Mouse (Mus musculus) B cell, adult 2 months (primary cell): ENCODE data around the gene Fgd3.

Source experiments
- DNase-seq, 2 experiments: peaks; one replicate each; pipeline ENCODE4 v3.0.0; 2022

Fgd3 gene

GRCm38 (mm10) chr13:49247740-49248466, 72.2 kb downstream of the Fgd3 start:
- peak; percentile 78 to 79 for DNase-seq

- no peak for DNase-seq
Observed at GRCm38 (mm10) chr13:49247232-49247739, 72.8 kb downstream of the Fgd3 start.

- no peak for DNase-seq
Observed at GRCm38 (mm10) chr13:49246626-49247025, 73.5 kb downstream of the Fgd3 start.

GRCm38 (mm10) chr13:49246011-49246410, 74.1 kb downstream of the Fgd3 start:
- DNase-seq, result no peak

- DNase-seq, result no peak
Observed at GRCm38 (mm10) chr13:49245251-49245650, 74.9 kb downstream of the Fgd3 start.

- DNase-seq, result no peak
Observed at GRCm38 (mm10) chr13:49243492-49243891, 76.6 kb downstream of the Fgd3 start.

- peak; percentile 85 to 89 for DNase-seq
Observed at GRCm38 (mm10) chr13:49242321-49243065, 77.6 kb downstream of the Fgd3 start.

- no peak for DNase-seq
Observed at GRCm38 (mm10) chr13:49238737-49239136, 81.4 kb downstream of the Fgd3 start.

- no peak for DNase-seq
Observed at GRCm38 (mm10) chr13:49237617-49238016, 82.5 kb downstream of the Fgd3 start.

GRCm38 (mm10) chr13:49234711-49235110, 85.4 kb downstream of the Fgd3 start:
- peak; percentile 45 to 46 for DNase-seq

GRCm38 (mm10) chr13:49233792-49234572, 86.1 kb downstream of the Fgd3 start:
- no peak for DNase-seq

- no peak for DNase-seq
Observed at GRCm38 (mm10) chr13:49225633-49226032, 94.5 kb downstream of the Fgd3 start.

GRCm38 (mm10) chr13:49225159-49225558, 95.0 kb downstream of the Fgd3 start:
- DNase-seq, result no peak

GRCm38 (mm10) chr13:49224729-49225128, 95.4 kb downstream of the Fgd3 start:
- DNase-seq, result peak; percentile 49 to 50

- DNase-seq, result no peak
Observed at GRCm38 (mm10) chr13:49224314-49224713, 95.8 kb downstream of the Fgd3 start.

- no peak for DNase-seq
Observed at GRCm38 (mm10) chr13:49220912-49221311, 99.2 kb downstream of the Fgd3 start.

GRCm38 (mm10) chr13:49219367-49219766, 100.7 kb downstream of the Fgd3 start:
- no peak for DNase-seq

- no peak for DNase-seq
Observed at GRCm38 (mm10) chr13:49218651-49219050, 101.5 kb downstream of the Fgd3 start.

GRCm38 (mm10) chr13:49216808-49217561, 103.1 kb downstream of the Fgd3 start:
- no peak for DNase-seq

- DNase-seq, result no peak
Observed at GRCm38 (mm10) chr13:49216220-49216552, 103.9 kb downstream of the Fgd3 start.

GRCm38 (mm10) chr13:49215504-49216219, 104.4 kb downstream of the Fgd3 start, which contains the start of gene Card19:
Card19 (minus strand) TSS chr13:49216037.
- DNase-seq, result peak; percentile 99

GRCm38 (mm10) chr13:49215128-49215503, 105.0 kb downstream of the Fgd3 start:
- peak in 1 of 2 experiments; percentile 26 for DNase-seq
